Mouse (Mus musculus): Measurements from ENCODE around the gene Gm5935. TPM values are rescaled to one million over a fixed set of nuclear protein-coding genes. Genes with fewer than 3 reads are reported as not detected.
"Not testable (repeated sequence)": the region's sequence is repeated elsewhere in the genome, so short reads cannot be mapped to it uniquely, and the experiment has no call there.

Gene Gm5935
- polyA plus RNA-seq (2021): not detected

- H3K27me3 ChIP-seq; ATAC-seq; CTCF ChIA-PET; DNase-seq (ENCODE audit: low read depth, low spot score); in situ Hi-C loops (cut with MboI; ENCODE audit: low pct_unique_long_range_greater_than_20kb); POLR2A ChIA-PET: not testable (repeated sequence)
Measured at GRCm38 (mm10) chrX:24775064-24775463, at the start of gene Gm5935. Gene Gm5935 (minus strand): TSS chrX:24775164.

Other genes with a start within 250 kb of the Gm5935 start
- gene Gm4297, start 200.3 kb downstream of the Gm5935 start, polyA plus RNA-seq (2021): not detected